Mouse (Mus musculus) thymus, adult 2 months (tissue): ENCODE measurements at regions not wholly inside any gene's neighbourhood (a gene's known extent, or its start where the extent isn't known, plus 50 kb on each side); places are given as distances from the start of the nearest gene placed in this dataset.

Source experiments
- DNase-seq: peaks from one replicate; pipeline ENCODE4 v3.0.0; 2021
- H3K27ac ChIP-seq: fragments of 200-500 bp; 2 replicates; pipeline ENCODE4 v1.5.1; 2012; ENCODE audit warnings: low read length, control low read depth; ENCODE audit not compliant: control insufficient read depth, insufficient read depth
- H3K27me3 ChIP-seq: fragments of 200-500 bp; 2 replicates; pipeline ENCODE4 v1.6.1; 2012; ENCODE audit warnings: mild to moderate bottlenecking, low read length, moderate library complexity, mixed read lengths; ENCODE audit not compliant: control insufficient read depth, insufficient read depth
- H3K36me3 ChIP-seq: fragments of 200-500 bp; 2 replicates; pipeline ENCODE4 v1.6.1; 2012; ENCODE audit warnings: mild to moderate bottlenecking, low read length, moderate library complexity; ENCODE audit not compliant: control insufficient read depth, insufficient read depth
- H3K4me1 ChIP-seq: fragments of 200-500 bp; replicated peaks from 2 replicates; pipeline ENCODE4 v1.6.1; 2012; ENCODE audit warnings: low read length; ENCODE audit not compliant: control insufficient read depth, insufficient read depth
- H3K4me3 ChIP-seq: fragments of 200-500 bp; 2 replicates; pipeline ENCODE4 v1.5.1; 2012; ENCODE audit warnings: mild to moderate bottlenecking, low read length, control low read depth, moderate library complexity; ENCODE audit not compliant: control insufficient read depth, insufficient read depth
- CTCF ChIP-seq: fragments of 200-500 bp; IDR thresholded peaks from 2 replicates; pipeline ENCODE4 v1.5.1; 2012; ENCODE audit warnings: mild to moderate bottlenecking, control low read depth, low read length, moderate library complexity, borderline replicate concordance; ENCODE audit not compliant: control insufficient read depth, poor library complexity, insufficient read depth; ENCODE audit errors: extremely low read depth
- POLR2A ChIP-seq: fragments of 200-500 bp; IDR thresholded peaks from 2 replicates; pipeline ENCODE4 v1.6.1; 2012; ENCODE audit warnings: mild to moderate bottlenecking, low read length, control low read depth, moderate library complexity; ENCODE audit not compliant: control insufficient read depth, poor library complexity, insufficient read depth; ENCODE audit errors: extremely low read depth
- WGBS: fragments of 180-500 bp; shearing (Covaris S2); methylation state at CpG from one replicate; pipeline ENCODE4 v1.1.7; 2018; 5-methylcytosine and 5-hydroxymethylcytosine counted together

DNA sequence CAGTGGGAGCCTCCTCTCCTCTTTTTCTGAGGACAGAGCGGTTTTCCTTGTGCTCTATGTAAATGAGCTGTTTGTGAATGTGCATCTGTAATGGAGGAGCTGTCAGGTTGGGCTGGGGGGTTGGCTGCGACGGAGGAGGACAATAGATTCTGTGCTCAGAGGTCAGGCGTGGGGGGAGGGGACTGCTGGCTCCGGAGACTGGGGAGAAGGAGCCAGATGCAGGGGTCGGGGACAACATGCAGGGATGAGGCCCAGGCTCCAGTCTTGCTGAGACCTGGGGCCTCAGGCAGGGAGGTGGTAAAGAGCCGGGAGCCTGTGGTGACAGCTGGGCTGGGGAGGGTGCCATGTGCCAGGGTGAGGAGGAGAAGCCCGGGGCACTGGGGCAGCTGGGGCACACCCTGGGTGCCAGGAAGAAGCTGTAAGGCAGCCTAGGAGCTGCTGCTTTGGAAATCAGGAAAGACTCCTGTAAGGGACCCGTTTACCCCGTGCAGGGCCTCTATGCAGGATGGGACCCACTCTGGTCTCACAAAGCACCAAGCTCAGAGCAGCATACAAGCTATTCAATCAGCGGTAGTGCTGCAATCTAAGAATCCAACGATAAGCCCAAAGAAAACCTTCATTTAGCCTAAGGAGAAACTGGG, 124.5 kb downstream of the 3100002H09Rik start:
- Histone ChIP-seq H3K27ac (no peak overlapping the region), H3K4me3 (no peak overlapping the region), H3K36me3 (no peaks in the 10 kb centered on the region), H3K4me1 (no peaks in the 10 kb centered on the region), H3K27me3 (no peaks in the 10 kb centered on the region)
- DNase-seq: no peak
- TF ChIP-seq CTCF: no peak
- 15% methylated on average over 12 of the region's 12 CpGs for WGBS

DNA sequence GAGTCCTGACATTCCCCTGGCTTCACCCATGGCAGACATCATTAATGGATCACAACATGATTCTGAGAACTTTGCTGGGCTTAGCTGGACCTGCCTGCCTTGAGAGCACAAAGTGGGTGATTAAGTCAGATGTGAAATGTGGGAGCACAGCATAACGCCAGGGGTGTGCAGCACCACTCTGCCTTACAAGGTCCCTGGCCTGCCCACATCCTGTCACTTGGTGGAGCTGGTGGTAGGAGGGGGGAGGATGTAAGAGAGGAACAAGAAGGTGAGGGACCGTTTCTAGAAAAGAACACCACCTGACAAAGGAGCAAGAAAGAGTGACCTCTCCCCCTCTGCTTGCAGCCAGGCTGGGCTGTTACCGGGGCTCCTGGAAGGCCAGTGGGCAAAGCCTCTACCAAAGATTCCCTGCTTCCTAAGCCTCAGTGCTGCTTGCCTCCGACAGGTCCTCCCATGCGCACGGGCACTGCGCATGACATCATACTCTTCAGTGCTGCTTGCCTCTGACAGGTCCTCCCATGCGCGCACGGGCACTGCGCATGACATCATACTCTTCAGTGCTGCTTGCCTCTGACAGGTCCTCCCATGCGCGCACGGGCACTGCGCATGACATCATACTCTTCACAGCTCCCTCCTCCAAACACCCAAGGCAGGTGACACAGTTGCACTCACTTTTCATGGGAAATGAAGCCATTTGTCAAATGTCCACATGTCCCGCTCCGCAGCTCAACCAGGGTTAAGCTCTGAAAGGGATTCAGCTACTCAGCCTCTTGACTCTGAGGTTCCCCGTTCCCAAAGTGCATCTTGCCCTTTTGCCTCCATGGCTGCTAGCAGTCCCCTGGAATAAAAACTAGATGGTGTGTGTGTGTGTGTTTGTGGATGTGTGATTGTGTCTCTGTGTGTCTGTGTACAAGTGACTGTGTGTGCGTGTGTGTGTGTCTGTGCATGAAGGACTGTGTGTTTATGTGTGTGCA, 125.7 kb downstream of the 3100002H09Rik start:
- DNase-seq: no peak
- Histone ChIP-seq H3K27me3 (no peaks in the 10 kb centered on the region), H3K36me3 (no peaks in the 10 kb centered on the region), H3K4me3 (no peak overlapping the region), H3K27ac (no peak overlapping the region), H3K4me1 (no peaks in the 10 kb centered on the region)
- WGBS: 39% methylated on average over 19 of the region's 19 CpGs
- TF ChIP-seq CTCF (no peak), POLR2A (no peak)

DNA sequence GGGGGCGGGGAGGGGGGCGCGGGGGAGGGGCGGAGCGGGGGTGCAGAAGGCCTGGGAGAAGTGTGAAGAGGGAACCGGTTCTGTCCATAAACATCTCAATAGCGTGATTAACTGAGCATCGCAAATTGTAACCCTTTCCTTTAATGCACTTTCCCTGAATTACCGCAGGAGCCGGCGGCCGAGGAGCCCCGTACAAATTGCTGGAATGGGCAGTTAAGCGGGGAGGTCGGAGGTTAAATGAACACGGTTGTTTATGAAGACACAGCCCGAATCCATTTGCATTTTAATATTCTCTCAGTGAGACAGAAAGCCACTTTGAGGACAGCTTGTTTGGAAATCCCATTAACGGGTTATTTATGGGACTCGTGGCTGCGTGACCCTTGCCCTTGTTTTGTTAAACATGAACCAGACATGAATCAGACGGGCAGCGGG, 132.7 kb downstream of the 3100002H09Rik start:
- Histone ChIP-seq H3K27me3 (no peaks in the 10 kb centered on the region), H3K4me1 (no peaks in the 10 kb centered on the region), H3K4me3 (no peak overlapping the region), H3K36me3 (no peaks in the 10 kb centered on the region), H3K27ac (no peak overlapping the region)
- no peak for DNase-seq
- TF ChIP-seq CTCF (no peak), POLR2A (no peak)
- WGBS: 6% methylated on average over 20 of the region's 22 CpGs

DNA sequence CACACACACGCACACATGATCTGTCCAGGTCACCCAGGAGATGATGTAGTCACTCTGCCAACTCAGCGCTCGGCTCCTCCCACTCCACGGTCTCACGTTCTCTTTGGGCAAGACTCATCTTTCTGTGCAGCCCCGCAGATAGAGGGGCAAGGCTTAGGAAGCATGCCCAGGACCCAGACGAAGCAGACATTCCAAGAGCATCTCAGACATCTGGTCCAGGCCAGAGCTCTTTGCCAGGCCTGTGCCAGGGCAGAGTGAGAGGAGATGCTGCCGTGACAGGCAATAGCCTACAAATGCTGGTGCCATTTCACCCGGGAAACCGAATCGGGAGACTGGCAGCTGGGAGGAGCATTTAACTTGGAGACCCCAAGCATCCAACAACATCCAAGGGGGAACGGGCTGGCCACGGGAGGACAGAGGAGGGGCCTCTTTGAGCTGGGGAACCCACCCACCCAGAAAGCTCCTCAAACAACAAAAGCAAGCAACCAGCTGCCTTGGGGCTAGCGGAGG, 133.2 kb downstream of the 3100002H09Rik start:
- H3K4me1 ChIP-seq: no peaks in the 10 kb centered on the region
- 30% methylated on average over 14 of the region's 14 CpGs for WGBS
- no peak for DNase-seq
- H3K36me3 ChIP-seq: no peaks in the 10 kb centered on the region
- TF ChIP-seq POLR2A (no peak), CTCF (no peak)
- no peak overlapping the region for H3K4me3 ChIP-seq
- no peaks in the 10 kb centered on the region for H3K27me3 ChIP-seq
- no peak overlapping the region for H3K27ac ChIP-seq

DNA sequence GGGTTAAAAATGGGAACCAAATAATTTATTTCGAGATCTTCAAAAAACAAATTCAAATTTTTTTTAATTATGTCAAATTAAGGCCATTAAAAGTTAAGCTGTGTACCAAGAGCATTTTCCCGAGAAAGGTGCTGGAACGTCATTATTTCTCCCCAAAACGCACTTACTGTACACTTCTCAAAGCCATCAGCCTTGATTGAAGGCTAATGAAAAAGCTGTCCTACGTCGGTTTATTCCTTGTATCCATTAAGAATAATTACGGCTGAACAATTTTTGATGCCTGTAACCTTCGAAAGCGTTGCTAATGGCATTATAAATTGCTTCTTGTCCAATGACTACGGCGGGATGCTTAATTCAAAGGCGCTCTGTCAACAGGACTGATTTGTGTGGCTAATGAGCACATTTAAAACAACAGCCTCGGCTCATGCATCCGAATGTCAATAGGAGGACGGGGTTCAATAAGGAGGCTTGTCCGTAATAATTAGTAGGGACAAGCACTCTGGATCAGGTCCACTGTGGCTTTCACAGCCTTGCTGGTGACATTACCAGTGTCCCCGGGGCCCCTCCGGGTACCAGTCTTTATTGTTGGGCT, 145.3 kb downstream of the 3100002H09Rik start:
- no peak overlapping the region for H3K27ac ChIP-seq
- no peak for TF ChIP-seq POLR2A
- TF ChIP-seq CTCF: no peak
- no peak for DNase-seq
- no peak overlapping the region for H3K4me3 ChIP-seq
- no peaks in the 10 kb centered on the region for H3K4me1 ChIP-seq
- no peaks in the 10 kb centered on the region for H3K36me3 ChIP-seq
- WGBS: 90% methylated on average over 18 of the region's 18 CpGs
- H3K27me3 ChIP-seq: no peaks in the 10 kb centered on the region
